Mouse (Mus musculus) heart, postnatal 10 days (tissue): ENCODE results near the gene Myrfl. TPM values are rescaled to one million over a fixed set of nuclear protein-coding genes. Genes with fewer than 3 reads are reported as not detected.
A peak's percentile ranks its signal among the peaks of the same experiment; 100 is the strongest.

Experiments used
- DNase-seq, 2 experiments: peaks; one replicate each; pipeline ENCODE4 v3.0.0; 2021
- intact Hi-C: fragments of 180-260 bp; cut with DNase I; formaldehyde crosslinking; loops from one replicate; pipeline ENCODE4 v1.15.1; 2025
- total RNA-seq, 2 experiments: library from RNA; stranded (reverse); gene quantifications; 2 replicates each; pipeline ENCODE4 v1.2.3; 2021

Myrfl gene
- total RNA-seq: under 1 TPM; 0.43 to 0.67 TPM

GRCm38 (mm10) chr10:116896336-116897177 lies at the start of gene Myrfl:
TSS of gene Myrfl (minus strand) at chr10:116896919.
- intact Hi-C loops: no loop called here

DNA sequence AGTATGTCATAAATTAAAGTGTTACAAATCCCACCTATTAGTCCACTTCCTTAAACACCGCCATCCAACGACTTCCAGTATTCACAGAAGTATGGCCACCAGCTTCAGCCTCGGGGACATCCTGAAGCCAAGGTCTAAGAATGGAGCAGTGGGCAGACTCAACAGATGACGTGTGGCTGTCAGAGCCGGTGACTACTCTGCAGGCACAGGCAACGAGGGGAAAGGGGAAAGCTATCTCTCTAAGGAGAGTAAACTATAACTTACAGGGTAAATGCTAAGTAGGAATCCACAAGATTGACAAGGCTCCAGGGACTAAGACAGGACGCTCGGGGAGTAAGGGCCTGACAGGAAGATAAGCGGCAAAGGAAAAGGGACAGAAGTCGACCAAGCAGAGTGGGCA lies 48.2 kb upstream of the Myrfl start:
- intact Hi-C loops: loop anchor here (10.0 kb wide), 2 partner anchors 90 to 1560 kb away; partner anchors contain the start of genes Thap2 and Zfc3h1
- DNase-seq: no peak

More at GRCm38 (mm10) chr10:116896336-116897177, at the start of gene Myrfl:
- no peak for DNase-seq

DNA sequence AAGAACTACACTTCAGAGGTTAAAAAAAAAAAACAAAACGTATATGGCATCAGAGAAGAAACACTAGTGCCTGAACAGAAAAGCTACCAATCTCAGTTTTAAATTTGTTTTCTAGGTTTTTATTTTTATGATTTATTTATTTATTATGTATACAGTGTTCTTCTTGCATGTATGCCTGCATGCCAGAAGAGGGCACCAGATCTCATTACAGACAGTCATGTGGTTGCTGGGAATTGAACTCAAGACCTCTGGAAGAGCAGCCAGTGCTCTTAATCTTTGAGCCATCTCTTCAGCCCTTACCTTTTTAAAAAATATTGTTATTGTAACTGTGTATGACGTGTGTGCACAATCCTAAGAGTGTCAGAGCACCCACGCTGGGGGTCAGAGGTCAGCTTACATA lies 47.4 kb upstream of the Myrfl start:
- intact Hi-C loops: loop anchor here (10.0 kb wide), 2 partner anchors 91 to 1559 kb away; partner anchors contain the start of genes Thap2 and Zfc3h1
- DNase-seq: no peak

DNA sequence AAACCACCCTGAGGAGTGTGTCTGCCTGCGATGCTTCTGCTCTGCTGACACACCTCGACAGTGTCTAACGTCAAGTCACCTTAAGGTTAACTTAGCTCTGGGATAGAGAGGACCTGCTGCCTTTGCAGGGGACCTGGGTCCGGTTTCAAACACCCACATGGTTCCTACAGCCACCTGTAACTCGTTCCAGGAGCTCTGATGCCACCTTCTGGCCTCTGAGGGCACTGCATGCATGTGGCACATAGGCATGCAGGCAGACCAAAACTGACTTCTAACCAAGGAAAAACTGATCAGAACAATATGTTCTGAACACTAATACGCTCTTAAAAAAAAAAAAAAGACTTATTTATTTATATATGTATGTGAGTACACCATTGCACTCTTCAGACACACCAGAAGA lies 46.3 kb upstream of the Myrfl start:
- no peak for DNase-seq
- intact Hi-C loops: loop anchor here (10.0 kb wide), 2 partner anchors 92 to 1558 kb away; partner anchors contain the start of genes Thap2 and Zfc3h1

DNA sequence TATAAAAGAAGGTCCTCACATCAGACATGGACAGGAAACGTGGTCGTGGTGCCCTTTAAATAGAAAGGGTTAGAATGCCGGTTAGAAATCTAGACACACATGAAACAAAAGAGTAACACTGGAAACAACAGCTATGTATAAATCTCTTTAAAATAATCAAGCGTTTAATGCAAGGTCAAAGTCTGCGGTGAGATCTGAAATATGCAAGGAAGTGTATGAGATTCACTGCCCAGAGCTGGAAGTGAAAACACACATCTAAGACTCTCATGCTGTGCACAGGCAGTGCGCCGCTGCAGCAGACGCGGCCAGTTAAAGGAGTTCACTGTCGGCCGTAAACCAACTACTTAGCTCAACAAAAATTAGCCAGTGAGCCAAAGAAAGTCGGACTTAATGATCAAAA lies 38.3 kb upstream of the Myrfl start:
- DNase-seq: no peak
- intact Hi-C loops: no loop called here

DNA sequence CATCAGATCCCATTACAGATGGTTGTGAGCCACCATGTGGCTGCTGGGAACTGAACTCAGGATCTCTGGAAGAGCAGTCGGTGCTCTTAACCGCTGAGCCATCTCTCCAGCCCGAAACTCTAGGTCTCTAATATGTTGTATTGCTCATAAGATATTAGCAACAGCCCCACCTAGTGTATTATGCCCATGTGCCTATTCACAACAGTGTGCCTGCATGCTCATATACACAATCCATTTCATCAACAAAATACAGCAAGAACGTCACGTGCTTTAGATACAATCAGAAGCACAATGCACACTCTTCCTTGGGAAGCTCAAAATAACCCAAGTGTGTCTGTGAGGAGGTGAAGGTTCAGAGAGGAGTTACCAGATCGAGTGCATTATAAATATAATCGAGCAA lies 37.1 kb upstream of the Myrfl start:
- intact Hi-C loops: no loop called here
- DNase-seq: no peak

DNA sequence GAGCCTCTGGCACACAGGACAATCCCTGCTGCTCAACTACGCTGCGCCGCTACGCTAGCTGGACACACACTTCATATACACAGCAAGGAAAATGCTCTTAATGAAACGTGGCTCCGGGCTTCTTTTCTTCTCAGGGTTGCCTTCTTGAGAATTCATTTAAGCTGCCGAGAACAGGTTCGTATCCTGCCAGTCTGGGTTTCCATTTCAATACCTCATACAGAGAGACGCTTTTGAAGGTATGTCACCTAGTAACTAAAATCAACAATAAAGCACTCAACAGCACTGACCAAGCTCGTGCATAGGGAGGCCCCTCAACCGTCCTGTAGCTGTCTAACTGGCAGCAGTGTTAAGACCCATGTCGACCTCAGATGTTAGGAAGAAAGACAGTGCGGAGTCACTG lies 35.7 kb upstream of the Myrfl start:
- DNase-seq: no peak
- intact Hi-C loops: no loop called here

DNA sequence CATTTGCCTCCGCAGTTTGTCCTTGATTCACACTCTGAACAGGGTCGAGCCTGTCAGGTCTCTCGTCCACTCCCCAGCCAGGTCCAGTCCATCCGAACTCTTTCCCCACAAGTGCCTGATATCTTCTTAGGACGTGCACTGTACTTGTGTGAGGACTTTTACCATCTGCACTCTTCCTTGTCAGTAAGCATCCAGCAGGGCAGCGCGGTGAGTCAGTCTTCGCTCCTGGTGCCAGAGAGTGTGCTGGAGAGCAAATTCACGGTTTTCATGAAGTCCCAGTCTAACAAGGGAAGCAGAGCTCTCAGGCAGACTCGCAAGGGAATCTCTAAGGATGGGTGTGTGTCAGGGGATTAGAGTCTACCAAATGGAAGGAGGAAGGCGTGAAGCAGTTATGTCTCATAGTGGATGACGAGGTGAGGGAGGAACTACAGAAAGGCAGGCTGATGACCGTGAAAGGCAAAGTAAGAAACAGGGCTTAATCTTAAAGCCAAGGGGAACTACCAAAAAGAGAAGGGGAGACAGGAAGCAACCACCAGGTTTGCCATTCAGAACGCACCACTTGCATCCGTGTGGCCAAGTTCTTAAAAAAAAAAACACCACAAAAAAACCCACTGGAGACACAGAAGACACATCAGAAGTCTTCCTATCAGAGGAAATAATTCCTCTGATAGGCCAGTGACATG lies 34.9 kb upstream of the Myrfl start:
- no peak for DNase-seq
- intact Hi-C loops: no loop called here

DNA sequence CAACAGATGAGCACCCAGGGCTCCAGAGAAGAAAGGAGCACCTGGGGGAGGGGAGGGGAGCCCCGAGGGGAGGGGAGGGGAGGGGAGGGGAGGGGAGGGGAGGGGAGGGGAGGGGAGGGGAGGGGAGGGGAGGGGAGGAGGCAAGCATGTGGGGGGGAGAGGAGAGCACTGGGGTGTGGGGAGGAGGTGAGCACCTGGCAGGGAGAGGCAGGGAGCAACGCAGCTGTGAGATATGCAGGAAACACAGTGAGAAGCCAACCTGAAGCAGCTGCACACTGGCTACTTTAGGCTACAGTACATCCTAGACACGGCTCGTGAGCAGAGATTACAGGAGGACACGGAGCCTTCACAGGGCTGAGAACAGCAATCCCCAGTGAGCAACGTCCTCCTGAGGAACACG lies 34.2 kb upstream of the Myrfl start:
- intact Hi-C loops: no loop called here
- no peak for DNase-seq

GRCm38 (mm10) chr10:116930506-116930905 lies 33.8 kb upstream of the Myrfl start:
- DNase-seq: peak in 1 of 2 experiments; percentile 24
- intact Hi-C loops: no loop called here

- no peak for DNase-seq
- intact Hi-C loops: no loop called here
Observed at GRCm38 (mm10) chr10:116928826-116929225, 32.1 kb upstream of the Myrfl start.

DNA sequence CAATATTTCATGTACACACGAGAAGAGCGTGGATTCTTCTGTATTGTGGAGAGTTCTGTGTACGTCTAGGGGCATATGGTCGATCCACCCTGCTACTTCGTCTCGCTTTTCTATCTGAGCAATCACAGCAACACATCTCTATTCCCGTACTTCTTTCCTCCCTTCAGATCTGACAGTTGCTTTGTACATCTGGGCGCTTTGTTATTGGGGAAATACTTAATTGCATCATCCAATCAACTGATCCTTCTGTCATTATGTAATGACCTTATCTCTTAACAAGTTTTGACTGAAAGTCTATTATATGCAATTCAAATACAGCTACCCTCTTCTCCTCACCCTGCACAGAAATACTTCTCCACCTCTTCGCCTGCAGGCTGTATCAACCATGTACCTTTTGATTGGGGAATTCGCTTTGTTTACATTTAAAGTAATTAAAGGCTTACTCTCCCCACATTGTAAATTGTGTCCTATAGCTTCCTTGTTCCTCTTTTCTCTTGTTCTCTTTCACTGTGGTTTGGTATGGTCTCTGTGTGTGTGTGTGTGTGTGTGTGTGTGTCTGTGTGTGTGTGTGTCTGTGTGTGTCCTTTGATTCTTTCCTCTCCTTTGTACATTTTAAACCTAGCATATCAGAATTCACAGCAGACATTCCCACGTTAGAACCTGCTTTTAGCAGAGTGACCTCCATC lies 29.9 kb upstream of the Myrfl start:
- intact Hi-C loops: no loop called here
- no peak for DNase-seq

- DNase-seq: no peak
- intact Hi-C loops: no loop called here
Observed at GRCm38 (mm10) chr10:116923651-116924495, 27.2 kb upstream of the Myrfl start.

GRCm38 (mm10) chr10:116922161-116922560 lies 25.4 kb upstream of the Myrfl start:
- DNase-seq: no peak
- intact Hi-C loops: no loop called here

GRCm38 (mm10) chr10:116921416-116921815 lies 24.7 kb upstream of the Myrfl start:
- no peak for DNase-seq
- intact Hi-C loops: no loop called here

DNA sequence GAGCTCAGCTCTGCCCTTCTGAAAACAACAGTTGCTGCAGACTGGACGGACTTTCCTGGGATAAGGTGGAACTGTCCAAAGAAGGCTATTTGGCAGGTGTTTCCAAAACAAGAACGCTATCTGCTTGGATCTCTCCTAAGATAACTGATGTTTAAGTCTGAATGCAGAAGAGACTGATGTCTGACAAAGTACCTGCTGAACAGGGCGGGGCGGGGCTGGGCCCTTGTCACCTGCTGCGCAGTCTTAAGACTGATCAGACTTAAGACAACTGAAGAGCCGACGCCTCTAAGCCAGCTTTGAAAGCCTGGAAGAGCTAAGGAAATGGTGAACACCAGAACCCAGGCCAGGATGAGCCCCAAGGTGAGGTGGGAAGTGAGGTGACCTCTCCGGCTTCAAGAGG lies 23.9 kb upstream of the Myrfl start:
- DNase-seq: no peak
- intact Hi-C loops: no loop called here

DNA sequence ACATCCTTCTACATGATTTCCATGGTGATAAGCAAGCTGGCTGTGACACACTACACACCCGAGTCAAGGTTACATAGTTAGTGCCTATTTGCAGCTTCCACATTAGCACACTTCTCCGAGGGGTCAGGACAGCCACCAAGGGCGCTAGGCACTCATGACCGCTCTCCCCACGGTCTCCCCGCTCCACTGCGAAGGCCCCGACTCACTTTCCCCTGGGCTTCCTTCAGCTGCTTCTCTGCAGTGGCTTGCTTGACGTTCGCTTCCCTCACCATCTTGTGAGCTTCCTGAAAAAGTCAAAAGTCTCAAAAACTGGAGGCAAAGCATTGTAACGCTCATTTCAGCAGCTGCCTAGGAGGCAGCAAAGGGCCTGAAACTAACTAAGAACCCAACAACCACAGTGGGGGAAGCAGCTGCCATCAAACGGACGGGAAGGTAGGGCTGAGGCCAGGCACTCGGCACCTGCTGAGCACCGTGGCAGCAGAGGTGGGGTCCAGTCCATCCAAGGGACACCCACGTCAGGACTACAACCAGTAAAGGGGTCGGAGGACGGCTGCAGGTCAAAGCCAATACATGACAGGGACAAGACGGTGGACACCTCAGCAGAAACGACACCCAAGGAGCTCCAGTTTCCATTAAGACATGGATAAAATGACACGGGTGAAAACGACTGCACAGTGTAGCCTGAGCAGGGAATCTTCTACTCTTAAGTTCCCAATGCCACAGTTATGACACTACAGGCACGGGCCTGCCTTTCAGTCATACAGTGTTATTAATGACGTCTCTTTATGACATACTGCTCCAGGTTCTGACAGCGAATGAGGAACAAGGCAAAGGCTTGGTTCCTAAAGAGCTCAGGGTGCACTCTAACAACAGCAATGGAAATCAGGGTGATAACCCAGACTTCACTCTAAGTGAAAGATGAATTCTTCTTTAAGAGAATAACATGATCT lies 22.9 kb upstream of the Myrfl start:
- no peak for DNase-seq
- intact Hi-C loops: no loop called here

GRCm38 (mm10) chr10:116916581-116916980 lies 19.9 kb upstream of the Myrfl start:
- intact Hi-C loops: no loop called here
- DNase-seq: no peak

GRCm38 (mm10) chr10:116915286-116915685 lies 18.6 kb upstream of the Myrfl start:
- DNase-seq: no peak
- intact Hi-C loops: no loop called here
